Mouse (Mus musculus) bone marrow macrophage, adult 2 months (primary cell): ENCODE data around the gene Mapk3.

Experiments used
- CTCF ChIP-seq: IDR thresholded peaks from 2 replicates; pipeline ENCODE4 v1.5.1; 2012; ENCODE audit warnings: low read depth, mild to moderate bottlenecking, low read length, moderate library complexity
- POLR2A ChIP-seq: IDR thresholded peaks from 2 replicates; pipeline ENCODE4 v1.6.1; 2012; ENCODE audit warnings: mild to moderate bottlenecking, low read depth, low read length, borderline replicate concordance

- TF ChIP-seq CTCF = no peak
- no peak for TF ChIP-seq POLR2A
Observed at GRCm38 (mm10) chr7:126782693-126783092, 23.3 kb downstream of the Mapk3 start.
